Mouse (Mus musculus): ENCODE measurements around the gene Tbc1d22b. TPM values are rescaled to one million over a fixed set of nuclear protein-coding genes. Genes with fewer than 3 reads are reported as not detected.

Tbc1d22b gene
- polyA plus RNA-seq, 1 experiment from 2014 or later: 19.9 TPM

- 64% methylated on average over 6 of the region's 6 CpGs for WGBS
- no peak for DNase-seq (ENCODE audit: low spot score)
- H3K9me3 ChIP-seq (ENCODE audit: control insufficient read depth, low read length): no peaks in the 10 kb centered on the region
- no peak overlapping the region for H3K9ac ChIP-seq (ENCODE audit: low read length)
- peaks cover 13% of the 10 kb centered on the region for H3K4me1 ChIP-seq (ENCODE audit: control insufficient read depth, insufficient read depth, low read length)
- H3K27ac ChIP-seq (ENCODE audit: low read depth, low read length): no peak overlapping the region
- no peaks in the 10 kb centered on the region for H3K36me3 ChIP-seq (ENCODE audit: control insufficient read depth, insufficient read depth, low read length)
- H3K27me3 ChIP-seq (ENCODE audit: control insufficient read depth, insufficient read depth, low read length): no peaks in the 10 kb centered on the region
- no peak overlapping the region for H3K4me3 ChIP-seq (ENCODE audit: low read depth, low read length)
- 0 out of 2 replicates have a peak overlapping the region, but pooled peaks have one; percentile 2 for H3K4me2 ChIP-seq (ENCODE audit: low read depth)
- no peak for ATAC-seq (ENCODE audit: insufficient read depth, low FRiP score, low TSS enrichment)
Measured at GRCm38 (mm10) chr17:29551019-29551418, 1.4 kb downstream of the Tbc1d22b start.

- 93% methylated on average over 5 of the region's 5 CpGs for WGBS
- Histone ChIP-seq H3K4me1 (ENCODE audit: control insufficient read depth, insufficient read depth, low read length) (peaks cover 13% of the 10 kb centered on the region), H3K4me3 (ENCODE audit: low read depth, low read length) (no peak within 1 kb of the TSS), H3K27ac (ENCODE audit: low read depth, low read length) (no peak within 1 kb of the TSS), H3K9ac (ENCODE audit: low read length) (no peak within 1 kb of the TSS), H3K27me3 (ENCODE audit: control insufficient read depth, insufficient read depth, low read length) (no peaks in the 10 kb centered on the region), H3K9me3 (ENCODE audit: control insufficient read depth, low read length) (no peaks in the 10 kb centered on the region), H3K36me3 (ENCODE audit: control insufficient read depth, insufficient read depth, low read length) (no peaks in the 10 kb centered on the region), H3K4me2 (ENCODE audit: low read depth) (no peak within 1 kb of the TSS)
- DNase-seq (ENCODE audit: low spot score) (no peak), ATAC-seq (ENCODE audit: insufficient read depth, low FRiP score, low TSS enrichment) (no peak)
Measured at GRCm38 (mm10) chr17:29552162-29552732, 2.7 kb downstream of the Tbc1d22b start, which contains the start of gene Tmem217. TSS of gene Tmem217 (minus strand) at chr17:29552385.

- H3K4me1 ChIP-seq (ENCODE audit: control insufficient read depth, insufficient read depth, low read length): peaks cover 13% of the 10 kb centered on the region
- no peak overlapping the region for H3K27ac ChIP-seq (ENCODE audit: low read depth, low read length)
- H3K36me3 ChIP-seq (ENCODE audit: control insufficient read depth, insufficient read depth, low read length): no peaks in the 10 kb centered on the region
- H3K9ac ChIP-seq (ENCODE audit: low read length): no peak overlapping the region
- no peaks in the 10 kb centered on the region for H3K9me3 ChIP-seq (ENCODE audit: control insufficient read depth, low read length)
- ATAC-seq (ENCODE audit: insufficient read depth, low FRiP score, low TSS enrichment) (no peak), DNase-seq (ENCODE audit: low spot score) (no peak)
- H3K27me3 ChIP-seq (ENCODE audit: control insufficient read depth, insufficient read depth, low read length): no peaks in the 10 kb centered on the region
- no peak overlapping the region for H3K4me3 ChIP-seq (ENCODE audit: low read depth, low read length)
- no peak overlapping the region for H3K4me2 ChIP-seq (ENCODE audit: low read depth)
Measured at GRCm38 (mm10) chr17:29554176-29554575, 4.6 kb downstream of the Tbc1d22b start.

GRCm38 (mm10) chr17:29556456-29556855 is 6.9 kb downstream of the Tbc1d22b start:
- no peaks in the 10 kb centered on the region for H3K9me3 ChIP-seq (ENCODE audit: control insufficient read depth, low read length)
- H3K4me2 ChIP-seq (ENCODE audit: low read depth): no peak overlapping the region
- no peaks in the 10 kb centered on the region for H3K27me3 ChIP-seq (ENCODE audit: control insufficient read depth, insufficient read depth, low read length)
- no peak overlapping the region for H3K27ac ChIP-seq (ENCODE audit: low read depth, low read length)
- no peak overlapping the region for H3K9ac ChIP-seq (ENCODE audit: low read length)
- 95% methylated on average over 10 of the region's 10 CpGs for WGBS
- H3K4me3 ChIP-seq (ENCODE audit: low read depth, low read length): no peak overlapping the region
- DNase-seq (ENCODE audit: low spot score) (no peak), ATAC-seq (ENCODE audit: insufficient read depth, low FRiP score, low TSS enrichment) (no peak)
- no peaks in the 10 kb centered on the region; the same call in 1 of the 2 replicates for H3K36me3 ChIP-seq (ENCODE audit: control insufficient read depth, insufficient read depth, low read length)
- no peaks in the 10 kb centered on the region; the same call in 1 of the 2 replicates for H3K4me1 ChIP-seq (ENCODE audit: control insufficient read depth, insufficient read depth, low read length)

- H3K9me3 ChIP-seq (ENCODE audit: control insufficient read depth, low read length): no peaks in the 10 kb centered on the region
- H3K4me1 ChIP-seq (ENCODE audit: control insufficient read depth, insufficient read depth, low read length): no peaks in the 10 kb centered on the region; the same call in 1 of the 2 replicates
- H3K4me2 ChIP-seq (ENCODE audit: low read depth): no peak overlapping the region
- H3K36me3 ChIP-seq (ENCODE audit: control insufficient read depth, insufficient read depth, low read length): no peaks in the 10 kb centered on the region; the same call in 1 of the 2 replicates
- H3K27ac ChIP-seq (ENCODE audit: low read depth, low read length): no peak overlapping the region
- ATAC-seq (ENCODE audit: insufficient read depth, low FRiP score, low TSS enrichment) (no peak), DNase-seq (ENCODE audit: low spot score) (no peak)
- 81% methylated on average over 7 of the region's 7 CpGs for WGBS
- no peak overlapping the region for H3K4me3 ChIP-seq (ENCODE audit: low read depth, low read length)
- no peaks in the 10 kb centered on the region for H3K27me3 ChIP-seq (ENCODE audit: control insufficient read depth, insufficient read depth, low read length)
- H3K9ac ChIP-seq (ENCODE audit: low read length): no peak overlapping the region
Measured at GRCm38 (mm10) chr17:29556893-29557292, 7.3 kb downstream of the Tbc1d22b start.

- no peak for ATAC-seq (ENCODE audit: insufficient read depth, low FRiP score, low TSS enrichment)
- no peak overlapping the region for H3K4me3 ChIP-seq (ENCODE audit: low read depth, low read length)
- no peak overlapping the region for H3K27ac ChIP-seq (ENCODE audit: low read depth, low read length)
- H3K36me3 ChIP-seq (ENCODE audit: control insufficient read depth, insufficient read depth, low read length): no peaks in the 10 kb centered on the region; the same call in 1 of the 2 replicates
- no peak overlapping the region for H3K4me2 ChIP-seq (ENCODE audit: low read depth)
- no peak for DNase-seq (ENCODE audit: low spot score)
- no peaks in the 10 kb centered on the region; the same call in 1 of the 2 replicates for H3K4me1 ChIP-seq (ENCODE audit: control insufficient read depth, insufficient read depth, low read length)
- H3K27me3 ChIP-seq (ENCODE audit: control insufficient read depth, insufficient read depth, low read length): no peaks in the 10 kb centered on the region
- H3K9ac ChIP-seq (ENCODE audit: low read length): no peak overlapping the region
- 78% methylated on average over 5 of the region's 5 CpGs for WGBS
- no peaks in the 10 kb centered on the region for H3K9me3 ChIP-seq (ENCODE audit: control insufficient read depth, low read length)
Measured at GRCm38 (mm10) chr17:29558476-29558875, 8.9 kb downstream of the Tbc1d22b start.

- WGBS: 94% methylated on average over 5 of the region's 5 CpGs
- no peak for ATAC-seq (ENCODE audit: insufficient read depth, low FRiP score, low TSS enrichment)
- Histone ChIP-seq H3K4me1 (ENCODE audit: control insufficient read depth, insufficient read depth, low read length) (no peaks in the 10 kb centered on the region), H3K4me3 (ENCODE audit: low read depth, low read length) (no peak overlapping the region), H3K36me3 (ENCODE audit: control insufficient read depth, insufficient read depth, low read length) (0 out of 2 replicates have a peak, but pooled peaks cover 6% of the 10 kb centered on the region), H3K27ac (ENCODE audit: low read depth, low read length) (no peak overlapping the region), H3K27me3 (ENCODE audit: control insufficient read depth, insufficient read depth, low read length) (no peaks in the 10 kb centered on the region), H3K9me3 (ENCODE audit: control insufficient read depth, low read length) (no peaks in the 10 kb centered on the region), H3K9ac (ENCODE audit: low read length) (no peak overlapping the region), H3K4me2 (ENCODE audit: low read depth) (no peak overlapping the region)
- DNase-seq (ENCODE audit: low spot score): no peak
Measured at GRCm38 (mm10) chr17:29565521-29565920, 15.9 kb downstream of the Tbc1d22b start.

GRCm38 (mm10) chr17:29568435-29568834 is 18.9 kb downstream of the Tbc1d22b start:
- no peaks in the 10 kb centered on the region for H3K4me1 ChIP-seq (ENCODE audit: control insufficient read depth, insufficient read depth, low read length)
- H3K9ac ChIP-seq (ENCODE audit: low read length): no peak overlapping the region
- 85% methylated on average over 15 of the region's 15 CpGs for WGBS
- no peak overlapping the region for H3K27ac ChIP-seq (ENCODE audit: low read depth, low read length)
- H3K4me2 ChIP-seq (ENCODE audit: low read depth): no peak overlapping the region
- H3K27me3 ChIP-seq (ENCODE audit: control insufficient read depth, insufficient read depth, low read length): no peaks in the 10 kb centered on the region
- ATAC-seq (ENCODE audit: insufficient read depth, low FRiP score, low TSS enrichment): no peak
- no peak overlapping the region for H3K4me3 ChIP-seq (ENCODE audit: low read depth, low read length)
- H3K36me3 ChIP-seq (ENCODE audit: control insufficient read depth, insufficient read depth, low read length): peaks cover 13% of the 10 kb centered on the region; the same call in 1 of the 2 replicates
- H3K9me3 ChIP-seq (ENCODE audit: control insufficient read depth, low read length): no peaks in the 10 kb centered on the region
- DNase-seq (ENCODE audit: low spot score): no peak

- DNase-seq (ENCODE audit: low spot score): no peak
- Histone ChIP-seq H3K27ac (ENCODE audit: low read depth, low read length) (no peak overlapping the region), H3K4me2 (ENCODE audit: low read depth) (no peak overlapping the region), H3K4me3 (ENCODE audit: low read depth, low read length) (no peak overlapping the region), H3K4me1 (ENCODE audit: control insufficient read depth, insufficient read depth, low read length) (no peaks in the 10 kb centered on the region), H3K9ac (ENCODE audit: low read length) (no peak overlapping the region), H3K36me3 (ENCODE audit: control insufficient read depth, insufficient read depth, low read length) (peaks cover 15% of the 10 kb centered on the region), H3K9me3 (ENCODE audit: control insufficient read depth, low read length) (no peaks in the 10 kb centered on the region), H3K27me3 (ENCODE audit: control insufficient read depth, insufficient read depth, low read length) (no peaks in the 10 kb centered on the region)
- WGBS: 84% methylated on average over 6 of the region's 6 CpGs
- ATAC-seq (ENCODE audit: insufficient read depth, low FRiP score, low TSS enrichment): no peak
Measured at GRCm38 (mm10) chr17:29569831-29570230, 20.2 kb downstream of the Tbc1d22b start.
